Mouse (Mus musculus) limb, embryonic 13.5 days (tissue): ENCODE measurements around the gene Eif4g3. TPM values are rescaled to one million over a fixed set of nuclear protein-coding genes. Genes with fewer than 3 reads are reported as not detected.
"Not testable (repeated sequence)": the region's sequence is repeated elsewhere in the genome, so short reads cannot be mapped to it uniquely, and the experiment has no call there.

Source experiments
- ATAC-seq: fragments of 200-750 bp; cut with Nextera tagmentation; 2 replicates; pipeline ENCODE4 v1.8.0; 2017; ENCODE audit warnings: low read depth, moderate number of reproducible peaks, moderate TSS enrichment; ENCODE audit not compliant: low FRiP score
- H3K27ac ChIP-seq: fragments of 300-500 bp; sonication (generic); 2 replicates; pipeline ENCODE4 v1.5.1; 2015; ENCODE audit warnings: inconsistent platforms, mild to moderate bottlenecking, moderate library complexity
- H3K27me3 ChIP-seq: fragments of 300-500 bp; sonication (generic); 2 replicates; pipeline ENCODE4 v1.6.1; 2015; ENCODE audit warnings: mild to moderate bottlenecking, inconsistent platforms
- H3K36me3 ChIP-seq: fragments of 300-500 bp; sonication (generic); 2 replicates; pipeline ENCODE4 v1.6.1; 2015; ENCODE audit warnings: inconsistent platforms, mild to moderate bottlenecking, moderate library complexity
- H3K4me1 ChIP-seq: fragments of 300-500 bp; sonication (generic); 2 replicates; pipeline ENCODE4 v1.6.1; 2015; ENCODE audit warnings: inconsistent platforms
- H3K4me2 ChIP-seq: fragments of 300-500 bp; sonication (generic); replicated peaks from 2 replicates; pipeline ENCODE4 v1.6.1; 2015; ENCODE audit warnings: inconsistent platforms, mild to moderate bottlenecking, moderate library complexity
- H3K4me3 ChIP-seq: fragments of 300-500 bp; sonication (generic); 2 replicates; pipeline ENCODE4 v1.5.1; 2015; ENCODE audit warnings: moderate library complexity, mild to moderate bottlenecking, inconsistent platforms
- H3K9ac ChIP-seq: fragments of 300-500 bp; sonication (generic); 2 replicates; pipeline ENCODE4 v1.6.1; 2015; ENCODE audit warnings: mild to moderate bottlenecking, inconsistent platforms
- H3K9me3 ChIP-seq: fragments of 300-500 bp; sonication (generic); 2 replicates; pipeline ENCODE4 v1.6.1; 2016; ENCODE audit warnings: inconsistent platforms
- WGBS: fragments of 180-500 bp; shearing (Covaris S2); methylation state at CpG from one replicate; pipeline ENCODE4 v1.1.7; 2015; 5-methylcytosine and 5-hydroxymethylcytosine counted together
- polyA plus RNA-seq: library from polyadenylated mRNA; unstranded; fragments of >200 nt; fragmentation: Nextera tagmentation; extraction: Ambion mirVana; gene quantifications from 2 replicates; pipeline ENCODE4 v1.2.1, GENCODE M21; 2015

Gene Eif4g3
- polyA plus RNA-seq, 1 experiment from 2014 or later: 38.4 TPM

GRCm38 (mm10) chr4:138051488-138051887 is 58.7 kb downstream of the Eif4g3 start:
- no peaks in the 10 kb centered on the region for H3K27me3 ChIP-seq
- 95% methylated on average over 9 of the region's 9 CpGs for WGBS
- no peaks in the 10 kb centered on the region for H3K9me3 ChIP-seq
- no peak overlapping the region for H3K27ac ChIP-seq
- H3K4me3 ChIP-seq: no peak overlapping the region
- peaks cover 79% of the 10 kb centered on the region for H3K36me3 ChIP-seq
- H3K4me2 ChIP-seq: no peak overlapping the region
- H3K4me1 ChIP-seq: no peaks in the 10 kb centered on the region
- H3K9ac ChIP-seq: no peak overlapping the region
- ATAC-seq: no peak

DNA sequence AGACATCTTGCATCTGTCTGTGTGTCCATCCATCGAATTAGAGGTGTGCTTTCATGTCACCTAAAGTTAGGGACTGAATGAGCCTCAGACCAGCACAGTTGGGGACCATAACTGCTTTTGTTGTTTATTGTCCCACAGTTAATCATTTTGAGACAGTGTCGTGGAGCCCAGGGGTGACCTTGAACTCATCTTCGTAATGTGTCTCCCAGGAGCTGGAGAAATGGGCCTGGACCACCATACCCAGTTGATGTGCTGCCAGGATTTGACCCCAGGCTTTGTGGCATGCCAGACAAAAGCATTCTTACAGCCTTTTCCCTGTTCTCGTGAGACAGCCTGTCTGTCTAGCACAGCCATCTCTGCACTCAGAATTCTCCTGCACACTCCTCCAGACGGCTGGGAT is 63.8 kb downstream of the Eif4g3 start:
- H3K36me3 ChIP-seq: peaks cover 66% of the 10 kb centered on the region
- no peak for ATAC-seq

GRCm38 (mm10) chr4:138057196-138057754 is 64.5 kb downstream of the Eif4g3 start:
- ATAC-seq: not testable (repeated sequence)

More for the DNA sequence above, 63.8 kb downstream of the Eif4g3 start:
- Histone ChIP-seq H3K9me3 (no peaks in the 10 kb centered on the region), H3K4me2 (no peak overlapping the region), H3K27ac (no peak overlapping the region), H3K4me3 (no peak overlapping the region), H3K27me3 (no peaks in the 10 kb centered on the region), H3K4me1 (no peaks in the 10 kb centered on the region), H3K9ac (no peak overlapping the region)
- 89% methylated on average over 5 of the region's 5 CpGs for WGBS

GRCm38 (mm10) chr4:138061161-138061560 is 68.3 kb downstream of the Eif4g3 start:
- Histone ChIP-seq H3K36me3 (peaks cover 54% of the 10 kb centered on the region), H3K27ac (no peak overlapping the region), H3K4me2 (no peak overlapping the region), H3K4me3 (no peak overlapping the region), H3K4me1 (no peaks in the 10 kb centered on the region), H3K9ac (no peak overlapping the region), H3K27me3 (no peaks in the 10 kb centered on the region), H3K9me3 (no peaks in the 10 kb centered on the region)
- no peak for ATAC-seq
- WGBS: 83% methylated on average over 4 of the region's 4 CpGs

More at GRCm38 (mm10) chr4:138057196-138057754, 64.5 kb downstream of the Eif4g3 start:
- not testable (repeated sequence) for H3K9me3 ChIP-seq, H3K4me3 ChIP-seq, H3K27me3 ChIP-seq, H3K4me1 ChIP-seq, H3K9ac ChIP-seq, H3K27ac ChIP-seq, H3K4me2 ChIP-seq
- WGBS: 95% methylated on average over 22 of the region's 22 CpGs
- peaks cover 68% of the 10 kb centered on the region for H3K36me3 ChIP-seq

DNA sequence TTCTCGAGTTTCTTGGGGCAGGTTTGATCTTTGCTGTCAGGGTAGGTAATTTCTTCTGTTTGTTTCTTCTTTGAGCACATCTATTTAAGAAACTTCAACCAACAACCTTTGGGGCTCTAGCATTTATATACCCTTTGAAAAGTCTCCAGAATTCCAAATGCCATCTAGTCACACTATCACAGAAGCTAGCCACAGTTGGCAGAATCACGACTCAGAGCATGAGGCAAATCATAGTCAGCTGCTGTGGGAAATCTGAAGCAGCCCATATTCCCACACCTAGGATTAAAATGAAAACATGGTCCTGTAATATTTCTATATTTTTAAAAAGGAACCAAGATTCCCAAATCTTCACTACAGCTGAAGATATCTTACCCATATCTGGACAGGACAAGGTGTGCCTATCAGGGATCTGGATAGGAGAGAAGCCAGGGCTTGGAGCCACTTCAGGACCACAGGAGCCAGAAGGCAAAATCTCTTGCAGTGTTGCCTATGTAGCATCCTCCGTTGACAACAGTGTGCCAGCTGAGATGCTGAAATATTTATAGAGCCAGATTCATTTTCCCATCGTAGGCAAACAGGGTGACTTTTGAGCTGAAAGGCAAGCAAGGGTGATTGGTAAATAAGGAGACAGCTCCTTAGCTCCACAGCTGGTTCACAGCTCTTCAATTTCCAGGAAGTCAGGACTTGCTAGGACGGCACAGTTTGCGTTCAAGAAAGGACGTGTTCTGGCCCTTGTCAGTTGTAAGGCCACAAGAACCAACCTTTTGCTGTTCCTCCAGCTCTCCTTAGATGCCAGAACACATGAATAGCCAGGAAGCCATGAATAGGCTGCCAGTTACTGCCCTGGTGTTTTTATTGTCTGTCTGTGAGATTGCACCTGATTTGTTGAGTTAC is 70.8 kb downstream of the Eif4g3 start:
- no peaks in the 10 kb centered on the region for H3K9me3 ChIP-seq
- H3K9ac ChIP-seq: no peak overlapping the region
- no peak for ATAC-seq
- WGBS: 79% methylated on average over 7 of the region's 7 CpGs
- no peak overlapping the region for H3K27ac ChIP-seq
- peaks cover 56% of the 10 kb centered on the region for H3K36me3 ChIP-seq
- no peaks in the 10 kb centered on the region; the same call in 1 of the 2 replicates for H3K4me1 ChIP-seq
- no peak overlapping the region for H3K4me3 ChIP-seq
- H3K4me2 ChIP-seq: no peak overlapping the region
- no peaks in the 10 kb centered on the region for H3K27me3 ChIP-seq

DNA sequence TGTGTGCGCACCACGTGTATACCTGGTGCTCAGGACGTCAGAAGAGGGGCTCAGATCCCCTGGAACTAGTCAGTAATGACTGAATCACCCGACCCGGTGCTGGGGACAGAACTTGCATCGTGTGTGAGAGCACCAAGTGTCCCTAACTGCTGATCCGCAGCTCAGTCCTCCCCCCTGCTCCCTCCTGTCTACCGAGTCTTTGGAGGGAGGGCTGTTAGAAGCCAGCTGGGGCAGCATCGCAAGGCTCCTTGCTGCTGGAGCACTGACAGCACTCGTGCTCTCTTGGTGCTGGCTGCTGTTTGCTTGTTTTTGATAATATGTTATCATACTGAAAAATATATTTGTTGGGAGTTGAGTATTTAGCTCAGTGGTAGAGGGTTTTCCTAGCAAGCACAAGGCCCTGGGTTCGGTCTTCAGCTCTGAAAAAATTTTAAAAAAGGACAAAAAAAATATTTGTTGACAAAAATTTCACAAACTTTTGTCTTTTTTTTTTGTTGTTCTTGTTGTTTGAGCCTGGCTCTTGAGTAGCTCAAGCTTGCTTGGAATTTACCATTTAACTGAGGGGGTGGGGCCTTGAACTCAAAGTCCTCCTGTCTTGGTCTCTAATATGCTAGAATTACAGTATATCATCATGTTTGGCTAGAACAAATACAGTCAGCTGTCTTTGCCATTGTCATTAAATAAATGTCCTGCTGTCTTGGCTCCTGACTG is 72.2 kb downstream of the Eif4g3 start:
- no peak for ATAC-seq
- no peak overlapping the region for H3K4me2 ChIP-seq
- no peak overlapping the region for H3K27ac ChIP-seq
- WGBS: 88% methylated on average over 11 of the region's 11 CpGs
- H3K4me1 ChIP-seq: no peaks in the 10 kb centered on the region; the same call in 1 of the 2 replicates
- H3K9me3 ChIP-seq: no peaks in the 10 kb centered on the region
- H3K27me3 ChIP-seq: no peaks in the 10 kb centered on the region
- peaks cover 59% of the 10 kb centered on the region for H3K36me3 ChIP-seq
- no peak overlapping the region for H3K9ac ChIP-seq
- H3K4me3 ChIP-seq: no peak overlapping the region

- Histone ChIP-seq H3K27me3 (no peaks in the 10 kb centered on the region), H3K9me3 (no peaks in the 10 kb centered on the region), H3K9ac (0 out of 2 replicates have a peak overlapping the region, but pooled peaks have one; percentile 20), H3K4me1 (no peaks in the 10 kb centered on the region; the same call in 1 of the 2 replicates), H3K4me2 (no peak overlapping the region), H3K36me3 (peaks cover 66% of the 10 kb centered on the region), H3K4me3 (no peak overlapping the region), H3K27ac (no peak overlapping the region)
- no peak for ATAC-seq
- WGBS: 82% methylated on average over 4 of the region's 4 CpGs
These were observed 72.9 kb downstream of the Eif4g3 start for GRCm38 (mm10) chr4:138065593-138066169.

DNA sequence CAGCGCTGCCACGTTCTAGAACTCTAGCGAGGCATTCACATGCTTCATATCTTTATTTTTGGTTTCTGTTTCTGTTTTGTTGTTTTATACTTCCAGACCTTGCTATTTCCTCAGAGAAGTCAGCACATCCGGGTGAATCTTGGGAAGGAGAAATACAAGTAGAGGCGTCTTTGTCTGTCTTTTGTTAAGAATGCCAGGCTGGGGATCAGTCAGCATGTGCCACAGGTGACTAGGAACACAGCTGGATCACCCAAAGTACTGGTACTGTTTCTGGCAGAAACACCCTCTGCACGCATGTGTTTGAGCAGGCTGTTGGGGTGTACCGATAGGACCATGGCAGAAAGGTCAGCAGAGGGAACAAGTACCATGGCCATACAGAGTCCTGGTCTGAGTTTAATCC is 73.6 kb downstream of the Eif4g3 start:
- 92% methylated on average over 7 of the region's 7 CpGs for WGBS
- ATAC-seq: no peak
- Histone ChIP-seq H3K27ac (no peak overlapping the region), H3K4me2 (no peak overlapping the region), H3K27me3 (no peaks in the 10 kb centered on the region), H3K4me3 (no peak overlapping the region), H3K9me3 (no peaks in the 10 kb centered on the region), H3K4me1 (peaks cover under 1% of the 10 kb centered on the region; the same call in 1 of the 2 replicates), H3K9ac (no peak overlapping the region), H3K36me3 (peaks cover 63% of the 10 kb centered on the region)

- Histone ChIP-seq H3K4me3 (no peak overlapping the region), H3K9ac (no peak overlapping the region), H3K9me3 (no peaks in the 10 kb centered on the region), H3K4me2 (no peak overlapping the region), H3K36me3 (peaks cover 59% of the 10 kb centered on the region), H3K27ac (no peak overlapping the region), H3K27me3 (no peaks in the 10 kb centered on the region), H3K4me1 (peaks cover 3% of the 10 kb centered on the region; the same call in 1 of the 2 replicates)
- WGBS: 88% methylated on average over 3 of the region's 3 CpGs
- no peak for ATAC-seq
These were observed 75.0 kb downstream of the Eif4g3 start for GRCm38 (mm10) chr4:138067858-138068257.

- Histone ChIP-seq H3K9me3 (no peaks in the 10 kb centered on the region), H3K4me3 (no peak overlapping the region), H3K9ac (no peak overlapping the region), H3K4me2 (no peak overlapping the region), H3K27me3 (no peaks in the 10 kb centered on the region), H3K27ac (no peak overlapping the region), H3K36me3 (peaks cover 56% of the 10 kb centered on the region), H3K4me1 (peaks cover 4% of the 10 kb centered on the region; the same call in 1 of the 2 replicates)
- 77% methylated on average over 2 of the region's 2 CpGs for WGBS
- no peak for ATAC-seq
These were observed 75.8 kb downstream of the Eif4g3 start for GRCm38 (mm10) chr4:138068598-138068997.

GRCm38 (mm10) chr4:138069371-138069770 is 76.5 kb downstream of the Eif4g3 start:
- Histone ChIP-seq H3K9ac (no peak overlapping the region), H3K4me1 (peaks cover 7% of the 10 kb centered on the region; the same call in 1 of the 2 replicates), H3K36me3 (peaks cover 52% of the 10 kb centered on the region), H3K4me2 (no peak overlapping the region), H3K27ac (no peak overlapping the region), H3K4me3 (no peak overlapping the region), H3K27me3 (no peaks in the 10 kb centered on the region), H3K9me3 (no peaks in the 10 kb centered on the region)
- WGBS: 86% methylated on average over 4 of the region's 4 CpGs
- ATAC-seq: no peak
